1 mouse cellular context compared by ENCODE assay signal in the genomic region with DNA sequence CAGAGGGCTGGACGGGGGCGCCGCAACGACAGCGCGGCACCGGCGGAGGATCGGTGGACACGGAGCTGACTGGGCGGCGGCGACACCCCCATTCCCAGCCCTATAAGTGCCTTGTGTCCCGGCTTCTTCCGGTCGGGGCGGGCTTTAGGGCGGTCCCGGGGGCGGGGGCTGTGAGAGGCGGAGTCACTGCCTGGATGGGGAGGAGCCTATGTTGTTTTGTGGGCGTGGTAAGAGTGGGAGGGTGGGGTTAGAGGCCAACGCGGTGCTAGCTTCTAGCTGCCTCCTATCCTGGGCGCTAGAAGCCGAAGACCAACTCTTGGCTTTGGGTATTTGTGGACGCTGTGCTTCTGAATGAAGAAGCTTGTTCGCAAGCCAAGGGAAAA.
TF ChIP-seq lines count a peak whose summit lies in the region.

A gene (minus strand): TSS at position 120 of the 383 bp plus-strand sequence.

TF ChIP-seq in CH12.LX, 34 proteins besides CTCF, POLR2A, EP300 and RAD21 (continued from another document):
- TF ChIP-seq MEF2A (IDR thresholded peaks at IDR 0.05; ENCODE audit: borderline replicate concordance, low read depth, low read length), result peak; percentile 45; the same call in 1 of the 2 replicates
- no peak for TF ChIP-seq RCOR1 (conservative IDR thresholded peaks at IDR 0.05; ENCODE audit: low read depth, low read length)
- no peak for TF ChIP-seq MAX (IDR thresholded peaks at IDR 0.05; ENCODE audit: low read length)
